Mouse (Mus musculus) leukemia stem cell, adult 10-12 weeks (primary cell): ENCODE measurements around the gene Tsnax. TPM values are rescaled to one million over a fixed set of nuclear protein-coding genes. Genes with fewer than 3 reads are reported as not detected.

Experiments
- polyA plus RNA-seq: library from polyadenylated mRNA; stranded (reverse); fragments of >175 nt; gene quantifications from 2 replicates; pipeline ENCODE4 v1.2.3, GENCODE M21; 2012; ENCODE audit warnings: low replicate concordance

Gene Tsnax
- polyA plus RNA-seq: 11.4 and 17.3 TPM in 2 replicates

GRCm38 (mm10) chr8:125012695-125013627 lies at the start of gene Tsnax:
Gene Tsnax, plus strand, starts transcription at chr8:125012997.

GRCm38 (mm10) chr8:125053505-125054435 lies 41.0 kb downstream of the Tsnax start, which contains the start of gene Disc1:
Gene Disc1, plus strand, starts transcription at chr8:125054195.

Other genes with a start within 250 kb of the Tsnax start
- gene Trim67, start 219.9 kb upstream of the Tsnax start, polyA plus RNA-seq: 0.05 TPM in 1 of 2 replicates, not detected in the other
- 34.3 and 41.1 TPM in 2 replicates for gene Gnpat, start 150.0 kb upstream of the Tsnax start, polyA plus RNA-seq
- gene 2810004N23Rik, start 149.9 kb upstream of the Tsnax start, polyA plus RNA-seq: 8.6 and 25.1 TPM in 2 replicates
- gene Exoc8, start 115.3 kb upstream of the Tsnax start, polyA plus RNA-seq: 7.1 and 9.2 TPM in 2 replicates
- 2.7 and 9.9 TPM in 2 replicates for gene Sprtn, start 115.1 kb upstream of the Tsnax start, polyA plus RNA-seq
- 15.7 and 16.8 TPM in 2 replicates for gene Egln1, start 63.7 kb upstream of the Tsnax start, polyA plus RNA-seq
- gene Disc1, start 41.2 kb downstream of the Tsnax start, polyA plus RNA-seq: 0.48 and 0.52 TPM in 2 replicates